Mouse (Mus musculus): ENCODE measurements around the gene Myg1. TPM values are rescaled to one million over a fixed set of nuclear protein-coding genes. Genes with fewer than 3 reads are reported as not detected.
A peak's percentile ranks its signal among the peaks of the same experiment; 100 is the strongest.

Myg1 gene
- 123 and 126 TPM in 2 replicates for polyA plus RNA-seq (2016; fragmentation: Nextera tagmentation; extraction: Ambion mirVana)

- H3K4me1 ChIP-seq, result peaks cover 33% of the 10 kb centered on the region
- peak; percentile 89 for DNase-seq (ENCODE audit: low spot score)
- no peaks in the 10 kb centered on the region for H3K27me3 ChIP-seq (replicated peaks; ENCODE audit: low read depth, poor library complexity, severe bottlenecking)
- H3K9me3 ChIP-seq, result no peaks in the 10 kb centered on the region
- WGBS, result under 1% methylated on average over 30 of the region's 30 CpGs
- peak within 1 kb of the TSS; percentile 86 for H3K27ac ChIP-seq (replicated peaks)
- H3K36me3 ChIP-seq (replicated peaks), result peaks cover 84% of the 10 kb centered on the region
- peak within 1 kb of the TSS; percentile 92 for H3K4me3 ChIP-seq
These were observed at the start of gene Myg1 for GRCm38 (mm10) chr15:102331610-102332015. Gene Myg1 (plus strand): TSS chr15:102331709.

- Histone ChIP-seq H3K4me1 (peaks cover 24% of the 10 kb centered on the region), H3K36me3 (replicated peaks) (peaks cover 31% of the 10 kb centered on the region), H3K4me3 (no peak overlapping the region), H3K9me3 (no peaks in the 10 kb centered on the region), H3K27me3 (replicated peaks; ENCODE audit: low read depth, poor library complexity, severe bottlenecking) (no peaks in the 10 kb centered on the region), H3K27ac (replicated peaks) (no peak overlapping the region)
- WGBS, result 86% methylated on average over 8 of the region's 8 CpGs
- no peak for DNase-seq (ENCODE audit: low spot score)
These were observed 48.8 kb upstream of the Myg1 start for GRCm38 (mm10) chr15:102282463-102283292.

DNA sequence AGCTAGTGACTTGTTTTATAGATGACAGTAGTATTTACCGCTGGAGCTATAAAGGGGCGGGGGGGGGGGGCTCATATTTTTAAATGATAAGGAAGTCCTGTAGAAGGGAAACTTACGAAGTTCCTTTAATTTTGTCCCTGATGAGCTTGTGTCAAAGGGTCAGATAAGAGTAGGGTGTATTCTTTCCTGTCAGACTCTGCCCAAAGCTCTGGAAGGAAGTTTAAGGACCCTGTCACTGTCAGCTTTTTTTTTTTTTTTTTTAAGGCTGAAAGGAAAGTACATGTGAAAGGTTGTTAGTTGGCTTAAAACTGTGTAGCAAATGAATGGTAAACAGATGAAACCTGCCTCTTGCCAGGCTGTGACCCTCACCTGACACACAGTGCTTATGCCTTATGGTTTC is 47.9 kb upstream of the Myg1 start:
- H3K36me3 ChIP-seq (replicated peaks), result peaks cover 31% of the 10 kb centered on the region
- no peak overlapping the region for H3K27ac ChIP-seq (replicated peaks)
- no peak overlapping the region for H3K4me3 ChIP-seq
- H3K9me3 ChIP-seq, result no peaks in the 10 kb centered on the region
- WGBS, result 75% methylated on average over 3 of the region's 3 CpGs
- DNase-seq (ENCODE audit: low spot score), result no peak
- H3K4me1 ChIP-seq, result peaks cover 21% of the 10 kb centered on the region
- no peaks in the 10 kb centered on the region for H3K27me3 ChIP-seq (replicated peaks; ENCODE audit: low read depth, poor library complexity, severe bottlenecking)

DNA sequence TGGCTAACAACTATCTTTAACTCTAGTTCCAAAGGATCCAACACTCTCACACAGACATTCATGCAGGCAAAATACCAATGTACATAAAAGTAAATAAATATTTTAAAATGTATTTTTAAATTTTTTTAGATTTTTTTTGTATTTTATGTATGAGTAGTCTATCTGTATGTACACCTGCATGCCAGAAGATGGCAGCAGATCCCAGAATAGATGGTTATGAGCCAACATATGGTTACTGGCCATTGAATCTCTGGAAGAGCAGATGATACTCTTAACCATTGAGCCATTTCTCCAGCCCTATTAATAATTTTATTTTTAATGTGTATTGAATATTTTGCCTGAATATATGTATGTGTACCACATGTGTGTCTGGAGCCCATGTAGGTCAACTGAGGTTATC is 44.1 kb upstream of the Myg1 start:
- H3K9me3 ChIP-seq, result no peaks in the 10 kb centered on the region
- H3K4me3 ChIP-seq, result no peak overlapping the region
- no peak for DNase-seq (ENCODE audit: low spot score)
- peaks cover 7% of the 10 kb centered on the region for H3K36me3 ChIP-seq (replicated peaks)
- 0 out of 2 replicates have a peak, but pooled peaks cover 3% of the 10 kb centered on the region for H3K4me1 ChIP-seq
- H3K27me3 ChIP-seq (replicated peaks; ENCODE audit: low read depth, poor library complexity, severe bottlenecking), result no peaks in the 10 kb centered on the region
- H3K27ac ChIP-seq (replicated peaks), result no peak overlapping the region

GRCm38 (mm10) chr15:102295633-102296367 is 35.7 kb upstream of the Myg1 start, which contains the start of gene Espl1:
Gene Espl1 (plus strand): TSS chr15:102296266.
- DNase-seq (ENCODE audit: low spot score), result peak; percentile 97
- H3K36me3 ChIP-seq (replicated peaks), result peaks cover 30% of the 10 kb centered on the region
- peak within 1 kb of the TSS; percentile 89 for H3K4me3 ChIP-seq
- H3K4me1 ChIP-seq, result peaks cover 20% of the 10 kb centered on the region
- WGBS, result 8% methylated on average over 25 of the region's 25 CpGs
- H3K27me3 ChIP-seq (replicated peaks; ENCODE audit: low read depth, poor library complexity, severe bottlenecking), result no peaks in the 10 kb centered on the region
- H3K9me3 ChIP-seq, result no peaks in the 10 kb centered on the region
- H3K27ac ChIP-seq (replicated peaks), result peak within 1 kb of the TSS; percentile 83

- peak overlapping the region; percentile 82 for H3K27ac ChIP-seq (replicated peaks)
- 5% methylated on average over 24 of the region's 24 CpGs for WGBS
These were observed 35.0 kb upstream of the Myg1 start for GRCm38 (mm10) chr15:102296368-102297006.

GRCm38 (mm10) chr15:102302542-102302941 is 29.0 kb upstream of the Myg1 start:
- 0 out of 2 replicates have a peak, but pooled peaks cover 6% of the 10 kb centered on the region for H3K4me1 ChIP-seq
- 89% methylated on average over 6 of the region's 6 CpGs for WGBS
- H3K4me3 ChIP-seq, result no peak overlapping the region
- no peak overlapping the region for H3K27ac ChIP-seq (replicated peaks)
- H3K9me3 ChIP-seq, result no peaks in the 10 kb centered on the region
- H3K27me3 ChIP-seq (replicated peaks; ENCODE audit: low read depth, poor library complexity, severe bottlenecking), result no peaks in the 10 kb centered on the region
- H3K36me3 ChIP-seq (replicated peaks), result peaks cover 95% of the 10 kb centered on the region
- no peak for DNase-seq (ENCODE audit: low spot score)

More at GRCm38 (mm10) chr15:102296368-102297006, 35.0 kb upstream of the Myg1 start:
- H3K4me3 ChIP-seq, result peak overlapping the region; percentile 89
- no peaks in the 10 kb centered on the region for H3K9me3 ChIP-seq
- no peak for DNase-seq (ENCODE audit: low spot score)
- no peaks in the 10 kb centered on the region for H3K27me3 ChIP-seq (replicated peaks; ENCODE audit: low read depth, poor library complexity, severe bottlenecking)
- H3K36me3 ChIP-seq (replicated peaks), result peaks cover 37% of the 10 kb centered on the region
- H3K4me1 ChIP-seq, result peaks cover 20% of the 10 kb centered on the region

GRCm38 (mm10) chr15:102308717-102309116 is 22.8 kb upstream of the Myg1 start:
- H3K4me3 ChIP-seq, result no peak overlapping the region
- H3K36me3 ChIP-seq (replicated peaks), result peaks cover 97% of the 10 kb centered on the region
- no peaks in the 10 kb centered on the region for H3K9me3 ChIP-seq
- no peaks in the 10 kb centered on the region for H3K27me3 ChIP-seq (replicated peaks; ENCODE audit: low read depth, poor library complexity, severe bottlenecking)
- WGBS, result 87% methylated on average over 9 of the region's 9 CpGs
- no peaks in the 10 kb centered on the region for H3K4me1 ChIP-seq
- H3K27ac ChIP-seq (replicated peaks), result no peak overlapping the region
- DNase-seq (ENCODE audit: low spot score), result no peak

DNA sequence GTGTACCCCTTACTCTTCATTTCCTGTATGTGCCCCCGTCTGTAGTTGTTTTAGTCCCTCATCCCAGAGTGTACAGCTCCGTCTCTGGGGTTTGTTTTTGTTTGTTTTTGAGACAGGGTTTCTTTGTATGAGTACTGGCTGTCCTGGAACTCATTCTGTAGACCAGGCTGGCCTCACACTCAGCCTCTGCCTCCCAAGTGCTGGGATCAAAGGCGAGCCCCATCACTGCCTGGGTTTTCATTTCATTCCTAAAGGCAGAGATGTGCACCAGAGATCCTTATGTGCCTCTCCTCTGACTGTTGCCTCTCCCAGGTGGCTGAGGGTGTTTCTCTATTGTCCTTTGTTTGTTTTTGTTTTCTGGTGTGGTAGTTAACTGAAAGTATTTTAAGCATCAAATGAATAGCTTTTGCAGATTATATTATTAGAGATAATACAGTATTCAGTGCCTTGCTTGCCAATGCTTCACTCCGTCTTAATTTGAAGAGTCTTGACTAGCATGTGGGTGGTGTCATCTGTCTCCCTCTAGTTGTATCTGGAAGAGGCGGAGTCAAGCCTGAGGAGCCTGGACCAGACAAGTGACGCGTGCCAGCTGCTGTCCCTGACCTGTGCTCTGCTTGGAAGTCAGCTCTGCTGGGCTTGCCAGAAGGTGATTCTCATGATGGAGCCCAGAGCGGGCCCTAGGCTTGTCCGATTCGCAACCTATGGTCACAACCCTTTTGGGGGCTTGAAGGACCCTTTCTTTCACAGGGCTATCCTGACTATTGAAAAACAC is 21.2 kb upstream of the Myg1 start:
- Histone ChIP-seq H3K4me1 (no peaks in the 10 kb centered on the region), H3K36me3 (replicated peaks) (peaks cover 97% of the 10 kb centered on the region), H3K27ac (replicated peaks) (no peak overlapping the region), H3K9me3 (no peaks in the 10 kb centered on the region), H3K4me3 (no peak overlapping the region), H3K27me3 (replicated peaks; ENCODE audit: low read depth, poor library complexity, severe bottlenecking) (no peaks in the 10 kb centered on the region)
- 80% methylated on average over 10 of the region's 10 CpGs for WGBS
- DNase-seq (ENCODE audit: low spot score), result no peak

GRCm38 (mm10) chr15:102311489-102311888 is 20.0 kb upstream of the Myg1 start:
- H3K27ac ChIP-seq (replicated peaks), result no peak overlapping the region
- no peak for DNase-seq (ENCODE audit: low spot score)
- peaks cover 97% of the 10 kb centered on the region for H3K36me3 ChIP-seq (replicated peaks)
- no peaks in the 10 kb centered on the region for H3K27me3 ChIP-seq (replicated peaks; ENCODE audit: low read depth, poor library complexity, severe bottlenecking)
- H3K4me1 ChIP-seq, result peaks cover 4% of the 10 kb centered on the region; the same call in 1 of the 2 replicates
- H3K9me3 ChIP-seq, result no peaks in the 10 kb centered on the region
- no peak overlapping the region for H3K4me3 ChIP-seq

DNA sequence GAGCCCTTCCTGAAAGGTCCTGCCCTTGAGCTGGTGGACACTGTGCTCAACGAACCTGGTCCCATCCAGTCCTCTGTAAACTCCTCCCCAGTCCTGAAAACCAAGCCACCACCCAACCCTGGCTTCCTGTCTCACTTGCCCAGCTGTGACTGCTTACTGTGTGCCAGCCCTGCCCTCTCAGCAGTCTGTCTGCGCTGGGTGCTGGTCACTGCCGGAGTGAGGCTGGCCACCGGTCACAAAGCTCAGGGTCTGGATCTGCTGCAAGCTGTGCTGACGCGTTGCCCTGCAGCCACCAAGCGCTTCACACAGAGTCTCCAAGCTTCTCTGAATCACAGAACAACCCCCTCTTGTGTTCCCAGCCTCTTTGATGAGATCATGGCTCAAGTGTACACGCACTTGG is 16.2 kb upstream of the Myg1 start:
- Histone ChIP-seq H3K27ac (replicated peaks) (no peak overlapping the region), H3K4me1 (peaks cover 4% of the 10 kb centered on the region; the same call in 1 of the 2 replicates), H3K9me3 (no peaks in the 10 kb centered on the region), H3K4me3 (no peak overlapping the region), H3K27me3 (replicated peaks; ENCODE audit: low read depth, poor library complexity, severe bottlenecking) (no peaks in the 10 kb centered on the region), H3K36me3 (replicated peaks) (peaks cover 95% of the 10 kb centered on the region)
- WGBS, result 92% methylated on average over 8 of the region's 8 CpGs
- DNase-seq (ENCODE audit: low spot score), result no peak

DNA sequence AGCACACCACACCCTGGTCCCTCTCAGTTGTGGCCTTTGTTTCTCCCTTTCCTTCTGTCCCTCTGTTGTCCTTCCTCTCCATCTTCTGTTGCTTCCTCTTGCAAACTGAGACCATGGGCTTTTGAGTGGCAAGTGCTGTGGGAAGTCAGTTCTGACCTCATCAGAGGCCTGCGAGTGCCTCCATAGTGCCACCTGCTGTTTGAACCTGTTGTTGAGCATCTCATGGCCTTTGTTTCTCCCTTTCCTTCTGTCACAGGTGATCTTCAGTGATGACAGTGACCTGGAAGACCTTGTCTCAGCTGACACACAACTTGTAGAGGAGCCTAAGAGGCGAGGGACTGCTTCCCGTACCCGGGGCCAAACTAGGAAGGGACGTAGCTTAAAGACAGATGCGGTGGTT is 15.2 kb upstream of the Myg1 start:
- Histone ChIP-seq H3K4me3 (0 out of 2 replicates have a peak overlapping the region, but pooled peaks have one; percentile 16), H3K4me1 (peaks cover 4% of the 10 kb centered on the region; the same call in 1 of the 2 replicates), H3K27ac (replicated peaks) (no peak overlapping the region), H3K27me3 (replicated peaks; ENCODE audit: low read depth, poor library complexity, severe bottlenecking) (no peaks in the 10 kb centered on the region), H3K9me3 (no peaks in the 10 kb centered on the region), H3K36me3 (replicated peaks) (peaks cover 96% of the 10 kb centered on the region)
- WGBS, result 86% methylated on average over 6 of the region's 6 CpGs
- peak; percentile 59 for DNase-seq (ENCODE audit: low spot score)
